Mouse (Mus musculus) heart, adult 2 months (tissue): Measurements from ENCODE around the gene Col20a1.

Experiments
- CTCF ChIP-seq: fragments of 200-600 bp; IDR thresholded peaks from 2 replicates; pipeline ENCODE4 v1.8.1; 2022; ENCODE audit warnings: antibody characterized with exemption, mild to moderate bottlenecking, moderate library complexity
- EP300 ChIP-seq: fragments of 200-500 bp; IDR thresholded peaks from 2 replicates; pipeline ENCODE4 v1.6.1; 2011; ENCODE audit warnings: low read depth, low read length, control low read depth; ENCODE audit not compliant: insufficient read depth
- POLR2A ChIP-seq: fragments of 200-500 bp; IDR thresholded peaks from 2 replicates; pipeline ENCODE4 v1.6.1; 2011; ENCODE audit warnings: mild to moderate bottlenecking, low read depth, low read length, control low read depth; ENCODE audit not compliant: insufficient read depth

GRCm38 (mm10) chr2:181008339-181008738 is 22.0 kb downstream of the Col20a1 start:
- no peak for TF ChIP-seq POLR2A
- no peak for TF ChIP-seq CTCF
- TF ChIP-seq EP300, result no peak
